Mouse (Mus musculus) adrenal gland, adult 2 months (tissue): ENCODE measurements around the gene Asb15. TPM values are rescaled to one million over a fixed set of nuclear protein-coding genes. Genes with fewer than 3 reads are reported as not detected.
A peak's percentile ranks its signal among the peaks of the same experiment; 100 is the strongest.

Experiments used
- DNase-seq: peaks from one replicate; pipeline ENCODE4 v3.0.0; 2021
- long read RNA-seq: library from polyadenylated mRNA; stranded (forward); transcript quantifications from one replicate; pipeline ENCODE4 v2.0.0, GENCODE M21; 2021
- polyA plus RNA-seq: library from polyadenylated mRNA; depleted of rRNA; stranded (reverse); fragments of >200 nt; gene quantifications from 2 replicates; pipeline ENCODE4 v1.2.3, GENCODE M21; 2012; rRNA removed
- total RNA-seq, 2 experiments: library from RNA; stranded (reverse); gene quantifications; 2 replicates each; pipeline ENCODE4 v1.2.3; 2021

The Asb15 gene
- total RNA-seq: not detected
- polyA plus RNA-seq: not detected in 2 replicates
- long read RNA-seq: 0 reads

DNA sequence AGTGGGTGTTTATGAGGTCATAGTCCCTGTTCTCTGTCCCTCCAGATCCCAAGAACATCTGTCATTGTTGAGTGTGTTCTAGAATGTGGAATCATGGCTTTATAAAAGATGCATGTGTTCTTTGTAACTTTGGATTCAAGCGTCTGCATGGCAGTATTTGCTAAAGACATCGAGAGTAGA, at the start of gene Asb15:
Gene Asb15, plus strand, starts transcription at position 81 of the 180 bp plus-strand sequence.
- DNase-seq: no peak

DNA sequence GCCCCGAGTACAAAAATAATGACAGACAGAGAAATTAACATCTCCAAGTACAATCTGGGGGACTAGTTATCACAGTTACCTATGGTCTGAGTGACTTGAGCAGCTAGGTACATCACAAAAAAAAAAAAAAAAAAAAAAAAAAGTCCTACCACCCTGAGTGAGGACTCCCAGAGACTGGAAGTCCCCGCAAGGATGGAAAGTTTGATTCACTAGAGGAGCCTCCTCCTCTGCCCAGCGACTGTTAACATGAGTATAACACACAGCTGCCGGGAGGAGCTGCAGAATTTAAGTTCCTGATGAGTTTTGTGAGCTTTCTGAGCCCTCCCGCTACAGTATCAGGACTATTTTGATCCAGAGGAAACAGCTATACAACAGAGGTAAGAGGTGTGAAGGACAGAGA, 41.4 kb upstream of the Asb15 start:
- no peak for DNase-seq

DNA sequence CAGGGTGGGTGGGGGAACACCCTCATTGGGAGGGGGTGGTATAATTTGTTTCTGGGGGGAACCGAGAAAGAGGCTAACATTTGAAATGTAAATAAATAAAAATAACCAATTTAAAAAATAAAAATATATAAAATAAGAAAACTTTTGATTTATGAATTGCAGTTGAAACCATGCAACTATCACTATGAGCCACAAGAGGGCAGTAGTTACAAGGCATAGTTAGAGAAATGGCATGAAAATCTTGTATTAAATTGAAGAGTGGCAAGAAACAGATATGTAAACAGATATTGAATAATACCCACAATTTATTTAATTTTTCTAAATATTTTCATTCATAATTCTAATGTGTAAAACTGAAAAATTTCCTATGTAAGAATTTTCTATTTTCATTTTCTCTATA, 37.6 kb upstream of the Asb15 start:
- DNase-seq: no peak

GRCm38 (mm10) chr6:24504141-24504540, 23.8 kb upstream of the Asb15 start:
- DNase-seq: no peak

- peak; percentile 67 for DNase-seq
These were observed 13.2 kb upstream of the Asb15 start, which contains the start of gene Iqub for GRCm38 (mm10) chr6:24514552-24515284. Gene Iqub (minus strand): TSS chr6:24515067.

GRCm38 (mm10) chr6:24516197-24516596, 11.7 kb upstream of the Asb15 start:
- no peak for DNase-seq

DNA sequence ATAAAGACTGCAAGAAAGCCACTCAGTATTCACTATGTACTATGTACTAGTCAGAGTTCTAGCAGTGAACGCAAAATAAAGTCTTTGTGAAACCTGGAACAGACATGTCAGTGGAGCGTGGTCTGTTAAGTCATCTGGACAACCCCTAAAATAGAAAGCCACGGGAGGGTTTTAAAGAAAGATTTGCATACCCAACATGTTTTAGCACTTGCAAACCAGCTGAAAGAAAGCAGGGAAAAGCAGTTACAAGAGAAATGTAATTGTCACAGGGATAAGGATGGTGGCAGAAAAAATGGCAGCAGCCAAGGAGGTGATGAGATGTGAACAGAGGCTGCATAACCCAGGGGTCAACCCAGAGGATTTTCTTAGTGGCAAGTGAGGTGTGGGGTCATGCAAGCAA, 2.2 kb upstream of the Asb15 start:
- DNase-seq: no peak

DNA sequence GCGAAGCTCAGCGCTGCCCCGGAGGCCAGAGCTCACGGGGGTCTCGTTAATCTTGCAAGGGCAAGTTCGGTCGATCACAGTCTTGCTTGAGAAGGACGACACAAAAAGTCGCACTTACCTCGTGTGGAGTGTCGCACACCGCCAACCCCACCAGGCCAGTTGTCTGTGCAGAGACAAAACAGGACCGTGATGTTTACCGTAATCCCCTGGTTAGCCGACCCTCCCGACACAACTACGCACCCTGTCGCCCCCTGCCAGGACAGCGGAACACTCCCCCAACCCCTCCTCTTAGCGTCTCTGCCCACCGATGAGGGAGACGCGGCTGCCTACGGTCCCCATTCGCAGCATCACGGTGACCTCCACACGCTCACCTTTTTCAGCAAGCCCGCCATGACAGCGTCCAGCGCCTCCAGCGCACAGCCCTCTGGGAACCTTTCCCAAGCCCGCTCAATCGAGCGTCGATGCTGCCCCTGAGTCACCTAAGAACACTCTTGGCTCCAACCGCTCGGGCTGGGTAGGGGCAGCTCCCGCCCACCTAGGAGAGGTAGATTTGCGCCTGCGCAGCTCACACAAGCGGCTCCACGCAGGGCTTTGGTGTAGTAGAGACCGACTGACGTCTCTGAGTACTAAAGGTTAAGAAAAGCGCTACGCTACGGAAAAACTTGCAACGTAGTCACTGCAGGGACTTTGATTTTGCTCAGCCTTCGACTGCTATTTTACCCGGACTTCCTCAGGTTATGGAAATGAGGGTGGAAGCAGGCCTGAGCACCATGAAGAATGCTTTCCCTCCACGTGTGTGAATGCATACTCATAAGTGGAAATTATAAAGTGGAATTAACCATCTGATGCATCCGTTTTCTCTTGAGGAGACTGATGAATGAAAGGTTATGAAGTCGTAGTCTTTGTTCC, 535 bp upstream of the Asb15 start, which contains the start of gene Ndufa5:
Gene Ndufa5, minus strand, starts transcription at position 859 of the 909 bp plus-strand sequence.
- DNase-seq: peak; percentile 95

DNA sequence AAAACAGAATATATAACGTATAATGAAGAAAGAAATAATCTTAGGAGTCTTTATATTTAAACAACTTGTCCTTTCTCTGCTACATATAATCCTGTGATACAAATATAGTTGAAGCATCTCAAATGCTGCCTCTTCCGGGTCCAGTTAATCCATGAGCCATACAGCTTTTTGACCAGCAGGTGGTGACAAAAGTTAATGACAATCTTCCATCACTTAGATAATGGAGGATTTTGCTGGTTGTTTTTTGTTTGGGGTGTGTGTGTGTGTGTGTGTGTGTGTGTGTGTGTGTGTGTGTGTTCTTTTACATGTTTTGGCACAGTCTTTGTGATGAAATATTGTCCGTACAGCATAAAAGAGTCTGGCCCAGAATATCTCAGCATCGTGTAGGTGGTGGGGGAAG, 2.2 kb downstream of the Asb15 start:
- peak; percentile 47 for DNase-seq

GRCm38 (mm10) chr6:24530711-24531420, 2.9 kb downstream of the Asb15 start:
- DNase-seq: no peak

DNA sequence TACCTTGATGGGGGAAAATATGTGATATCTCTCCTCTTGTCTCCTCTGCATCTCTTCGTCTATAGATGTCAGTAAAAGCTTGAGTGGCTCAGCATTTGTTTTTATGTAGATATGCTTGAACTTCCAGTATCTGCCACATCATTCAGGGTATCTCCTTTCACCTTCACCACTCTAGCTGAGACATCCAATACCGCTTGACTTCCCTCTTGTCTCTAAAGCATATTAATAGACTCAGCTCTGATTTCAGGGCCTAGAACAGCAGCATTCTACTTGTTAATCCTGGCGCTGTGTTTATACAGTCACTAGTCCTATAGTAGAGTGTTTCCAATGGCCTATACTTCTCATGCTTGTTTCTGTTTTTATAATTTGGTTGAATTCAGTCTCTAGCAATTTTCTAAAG, 4.9 kb downstream of the Asb15 start:
- DNase-seq: no peak

DNA sequence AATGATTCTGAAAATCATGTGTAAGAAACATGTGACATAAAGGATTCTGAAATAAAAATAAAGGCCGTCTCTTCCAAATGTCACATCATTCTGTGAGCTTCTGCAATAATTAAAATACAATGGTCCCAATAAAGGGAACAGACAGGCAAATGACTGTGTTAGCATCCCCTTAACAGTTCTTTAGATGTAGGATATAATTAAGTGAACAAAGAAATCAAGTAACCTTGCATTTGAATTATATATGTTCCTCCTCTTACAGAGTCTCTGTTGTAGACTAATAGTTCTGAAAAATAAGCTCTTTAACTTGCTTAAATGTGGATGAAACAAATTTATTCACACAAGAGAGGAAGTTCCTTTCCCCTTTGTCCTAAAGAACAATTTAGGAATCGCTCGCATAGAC, 10.5 kb downstream of the Asb15 start:
- DNase-seq: no peak

GRCm38 (mm10) chr6:24540106-24540505, 12.2 kb downstream of the Asb15 start:
- no peak for DNase-seq

DNA sequence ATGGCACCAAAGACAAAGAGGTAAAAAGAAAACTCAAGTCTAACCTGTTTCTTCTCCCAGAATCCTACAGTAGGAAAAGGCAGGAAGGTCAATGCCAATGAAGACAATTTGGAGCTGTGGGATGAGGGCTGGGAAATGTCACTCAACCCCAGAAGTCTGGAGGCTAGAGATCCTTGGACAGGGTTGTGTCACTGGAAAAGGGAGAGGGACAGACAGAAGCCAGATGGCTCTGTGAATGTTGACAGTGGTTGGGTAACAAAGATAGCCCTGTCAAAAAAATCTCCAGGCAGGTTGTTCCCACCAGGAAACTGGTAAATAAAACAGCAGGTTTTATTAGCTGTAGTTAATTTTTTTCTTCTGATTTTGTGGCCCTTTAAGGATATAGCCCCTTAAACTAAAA, 14.4 kb downstream of the Asb15 start:
- no peak for DNase-seq

DNA sequence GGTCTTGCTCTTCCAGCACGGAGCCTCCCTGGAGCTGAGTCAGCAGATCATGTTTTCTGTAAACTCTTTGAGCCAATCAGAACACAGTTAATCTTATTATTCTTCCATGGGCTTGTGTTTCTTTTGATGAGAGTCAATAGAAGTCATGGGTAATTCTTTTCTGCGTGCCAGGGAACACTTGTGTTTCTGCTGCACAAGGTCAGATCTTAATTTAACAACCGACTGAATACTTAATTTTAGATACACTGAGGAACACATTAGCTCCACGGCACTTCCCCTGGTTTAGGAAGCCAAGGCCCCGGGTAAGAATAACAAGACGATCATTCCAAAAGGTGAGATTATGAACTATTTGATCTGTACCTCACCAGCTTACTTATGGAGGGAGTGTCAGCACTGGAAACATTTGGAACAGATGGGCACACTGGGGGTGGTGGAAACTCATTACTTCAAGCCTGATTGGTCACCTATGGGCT, 15.2 kb downstream of the Asb15 start:
- DNase-seq: no peak

DNA sequence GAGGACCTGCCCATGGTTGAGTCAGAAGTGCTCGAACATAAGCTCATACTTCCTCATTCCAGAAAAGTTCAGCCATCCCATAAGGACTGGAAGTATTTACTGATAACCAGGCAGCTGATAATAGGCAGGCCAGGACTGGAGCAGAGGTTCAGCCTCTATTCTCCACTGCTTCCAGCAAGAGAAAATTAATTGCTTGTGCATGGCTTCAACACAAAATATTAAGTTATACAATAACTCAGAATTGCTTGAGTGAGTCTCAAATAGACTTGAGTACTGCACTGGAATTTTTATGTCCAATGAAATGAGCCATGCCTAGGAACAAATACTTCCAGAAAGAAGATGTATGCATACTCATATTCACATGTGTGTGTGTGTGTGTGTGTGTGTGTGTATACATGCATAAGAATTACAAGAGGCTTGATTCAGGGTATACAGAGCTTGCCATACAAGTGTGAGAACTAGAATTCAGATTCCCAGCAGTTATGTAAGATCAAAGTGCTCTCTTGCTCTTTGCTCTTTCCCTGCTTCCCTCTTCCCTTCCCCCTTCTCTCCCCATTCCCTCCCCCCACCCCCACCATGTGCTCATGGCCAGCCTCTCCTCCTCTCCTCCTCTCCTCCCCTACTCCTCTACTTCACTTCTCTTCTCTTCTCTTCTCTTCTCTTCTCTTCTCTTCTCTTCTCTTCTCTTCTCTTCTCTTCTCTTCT, 18.9 kb downstream of the Asb15 start:
- no peak for DNase-seq

DNA sequence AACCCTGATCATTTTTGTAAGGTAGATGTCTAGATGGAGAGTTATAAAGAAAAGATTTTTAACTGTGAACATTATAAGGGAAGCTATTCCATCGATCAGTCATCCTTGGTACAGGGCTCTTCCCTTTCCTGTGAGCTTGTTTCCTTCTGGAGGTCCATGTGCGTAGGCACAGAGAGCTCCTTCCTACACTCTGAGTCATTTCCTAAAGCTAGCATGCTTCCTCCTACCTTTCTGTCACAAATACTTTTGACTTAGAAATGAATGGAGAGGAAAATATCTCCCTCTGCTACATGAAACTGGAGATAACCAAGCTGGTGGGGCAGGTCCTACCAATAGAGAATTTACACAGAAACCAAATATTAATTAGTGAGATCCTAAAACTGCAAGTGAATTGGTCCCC, 21.9 kb downstream of the Asb15 start:
- no peak for DNase-seq

GRCm38 (mm10) chr6:24552046-24552445, 24.1 kb downstream of the Asb15 start:
- DNase-seq: no peak

DNA sequence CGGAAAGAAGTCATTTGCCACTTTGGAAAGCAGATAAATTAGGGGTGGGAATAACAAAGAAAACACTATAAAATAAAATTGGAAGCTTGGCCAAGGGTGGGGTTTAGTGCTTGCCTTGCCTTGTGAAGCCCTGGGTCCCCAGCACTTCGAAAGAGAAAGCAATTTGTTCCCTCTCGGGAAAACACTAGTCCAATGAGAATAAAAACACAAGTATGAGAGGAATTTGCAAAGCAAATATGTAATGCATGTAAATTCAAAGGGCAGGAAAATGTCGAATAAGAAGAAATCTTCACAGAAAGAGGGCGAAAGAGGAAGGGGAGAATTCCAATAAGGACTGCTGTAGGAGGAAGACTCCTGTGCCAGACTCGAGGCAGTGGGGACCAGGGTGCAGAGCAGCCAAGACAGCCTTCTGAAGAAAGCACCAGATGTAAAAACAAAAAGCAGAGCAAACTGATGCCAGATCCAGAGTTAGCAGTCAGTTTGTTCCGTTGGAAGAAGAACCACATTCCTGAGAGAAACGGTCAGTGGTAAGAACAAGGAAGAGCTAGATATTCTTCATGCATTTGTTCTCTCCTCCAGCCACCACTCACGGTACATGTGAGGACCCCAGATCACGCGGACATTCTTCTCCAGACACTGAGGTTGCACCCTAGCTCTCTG, 26.6 kb downstream of the Asb15 start:
- no peak for DNase-seq

GRCm38 (mm10) chr6:24555488-24555887, 27.5 kb downstream of the Asb15 start:
- DNase-seq: no peak

GRCm38 (mm10) chr6:24564081-24564480, 36.1 kb downstream of the Asb15 start:
- DNase-seq: no peak

- no peak for DNase-seq
These were observed 36.9 kb downstream of the Asb15 start for GRCm38 (mm10) chr6:24564886-24565285.
